ENCODE assay signal across 14 mouse cellular contexts in genomic region chr14:75303807-75304206, GRCm38 (mm10). TPM values are rescaled to one million over a fixed set of nuclear protein-coding genes. Genes with fewer than 3 reads are reported as not detected.
DNase-seq lines count a peak whose midpoint lies in the region.
"Had no signal": no experiment of that assay in that cellular context is flagged by ENCODE, and none has a peak within 500 bp of the region (broad histone marks: within the 10 kb centered on the region; RNA-seq: fewer than 3 reads in every experiment).

No protein-coding gene starts in this region.

- DNase-seq in embryo, embryonic 10.5 days (ENCODE audit: low spot score) = peak; percentile 2
- no peak for DNase-seq in embryo, embryonic 11 days
- peak; percentile 44 for DNase-seq in ES-CJ7 (ENCODE audit: low read depth, low spot score)
- DNase-seq in ZHBTc4 (ENCODE audit: low read depth, low spot score) = peak; percentile 12
- DNase-seq in kidney, postnatal 25 days = no peak
- DNase-seq in gastrocnemius, postnatal 10 days = no peak
- DNase-seq: adrenal gland, adult 8-10 months; adrenal gland, postnatal 25 days; B cell, adult 2 months; cerebellum, adult 18-20 months; cerebellum, adult 9-10 months; cerebellum, postnatal 14 days; gastrocnemius, postnatal 36 days; kidney, adult 18-20 months had no signal

RNA-seq across cellular contexts. Expression of gene Zc3h13, which starts 19.6 kb away (rescaled TPM):
- 10 to 100 TPM; 20.2 to 23.9 TPM for total RNA-seq in gastrocnemius, postnatal 10 days (2021)

Comparison
In these comparisons a context has a peak if more than half of its experiments do, and no peak if none do; other contexts are left out.
1. DNase-seq: peak in embryo, embryonic 10.5 days (single experiment), ES-CJ7 (single experiment) and ZHBTc4 (single experiment); none in embryo, embryonic 11 days (single experiment), kidney, postnatal 25 days (0 of 2) and gastrocnemius, postnatal 10 days (single experiment).